Mouse (Mus musculus) heart, postnatal 25 days (tissue): ENCODE results near the gene Irs3. TPM values are rescaled to one million over a fixed set of nuclear protein-coding genes. Genes with fewer than 3 reads are reported as not detected.

ENCODE experiments used
- DNase-seq: peaks from one replicate; pipeline ENCODE4 v3.0.0; 2022; ENCODE audit warnings: low spot score
- intact Hi-C: fragments of 180-260 bp; cut with DNase I; formaldehyde crosslinking; loops from one replicate; pipeline ENCODE4 v1.15.1; 2025
- total RNA-seq, 2 experiments: library from RNA; stranded (reverse); gene quantifications; 2 replicates each; pipeline ENCODE4 v1.2.3; 2021

Gene Irs3
- total RNA-seq, 2 experiments from 2014 or later = 0.29 to 0.48 TPM

DNA sequence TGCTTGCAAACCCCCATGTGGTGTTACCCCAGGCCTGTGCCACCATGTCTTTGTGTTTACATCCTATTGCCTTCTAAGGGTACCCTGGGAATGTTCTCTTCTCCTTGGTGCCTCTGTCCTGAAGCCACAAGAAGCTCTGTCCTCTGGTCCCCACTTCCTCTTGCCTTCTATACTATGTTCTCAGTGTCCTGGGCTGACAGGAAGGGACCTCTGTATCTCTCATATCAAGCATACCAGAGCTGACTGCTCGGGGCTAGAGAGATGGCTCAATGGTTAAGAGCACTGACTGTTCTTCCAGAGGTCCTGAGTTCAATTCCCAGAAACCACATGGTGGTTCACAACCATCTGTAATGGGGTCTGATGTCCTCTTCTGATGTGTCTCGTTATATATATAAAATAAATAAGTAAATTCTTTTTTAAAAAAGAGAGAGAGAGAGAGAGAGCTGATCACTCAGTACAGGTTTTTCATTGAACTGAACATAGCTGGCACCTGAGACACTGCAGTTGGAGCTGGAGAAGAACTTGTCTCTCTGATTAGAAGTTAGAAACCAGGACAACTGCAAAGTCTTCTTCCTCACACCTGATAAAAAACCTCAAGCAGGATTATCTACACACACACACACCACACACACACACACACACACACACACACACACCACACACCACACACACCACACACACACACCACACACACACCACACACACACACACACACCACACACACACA is 47.3 kb downstream of the Irs3 start:
- intact Hi-C loops = no loop called here
- DNase-seq = no peak

DNA sequence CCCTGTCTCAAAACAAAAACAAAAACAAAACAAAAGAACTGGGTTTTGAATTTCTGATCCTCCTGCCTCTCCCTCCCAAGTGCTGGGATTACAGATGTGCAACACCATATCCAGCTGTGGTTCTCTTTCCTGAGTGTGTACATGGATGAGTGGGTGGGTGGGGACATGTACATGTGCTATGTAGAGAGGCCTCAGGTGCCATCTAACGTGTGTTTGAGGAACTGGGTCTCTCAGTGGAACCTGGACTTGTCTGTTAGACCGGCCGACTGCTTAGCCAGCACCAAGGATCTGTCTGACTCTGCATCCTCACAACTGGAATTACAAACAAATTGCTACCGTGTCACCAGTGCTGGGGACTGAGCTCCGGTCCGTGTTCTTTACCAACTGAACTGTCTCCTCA is 47.9 kb downstream of the Irs3 start:
- intact Hi-C loops = no loop called here
- no peak for DNase-seq

DNA sequence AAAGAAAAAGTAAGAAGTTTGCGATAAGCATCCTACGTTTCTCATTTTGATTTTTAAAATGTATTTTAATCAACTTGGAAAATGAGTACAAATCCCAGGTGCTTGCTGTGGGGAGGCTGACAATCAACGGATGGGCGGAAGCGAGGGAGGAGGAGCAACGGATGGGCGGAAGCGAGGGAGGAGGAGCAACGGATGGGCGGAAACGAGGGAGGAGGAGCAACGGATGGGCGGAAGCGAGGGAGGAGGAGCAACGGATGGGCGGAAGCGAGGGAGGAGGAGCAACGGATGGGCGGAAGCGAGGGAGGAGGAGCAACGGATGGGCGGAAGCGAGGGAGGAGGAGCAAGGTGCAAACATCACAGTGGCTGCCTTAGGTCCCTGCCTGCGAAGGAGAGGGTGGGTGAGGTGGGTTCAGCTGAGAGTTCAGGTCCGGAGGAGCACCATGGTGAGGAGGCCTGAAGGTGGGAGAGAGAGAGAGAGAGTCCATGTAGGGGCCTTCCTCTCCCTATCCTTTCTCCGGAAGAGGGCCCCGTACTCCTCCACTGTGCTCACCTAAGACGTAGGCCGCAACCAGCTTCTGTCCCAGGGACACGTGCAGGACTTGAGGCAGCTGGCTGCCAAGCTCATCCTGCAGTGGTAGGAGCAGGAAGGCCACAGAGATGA is 48.8 kb downstream of the Irs3 start:
- no peak for DNase-seq
- intact Hi-C loops = no loop called here

DNA sequence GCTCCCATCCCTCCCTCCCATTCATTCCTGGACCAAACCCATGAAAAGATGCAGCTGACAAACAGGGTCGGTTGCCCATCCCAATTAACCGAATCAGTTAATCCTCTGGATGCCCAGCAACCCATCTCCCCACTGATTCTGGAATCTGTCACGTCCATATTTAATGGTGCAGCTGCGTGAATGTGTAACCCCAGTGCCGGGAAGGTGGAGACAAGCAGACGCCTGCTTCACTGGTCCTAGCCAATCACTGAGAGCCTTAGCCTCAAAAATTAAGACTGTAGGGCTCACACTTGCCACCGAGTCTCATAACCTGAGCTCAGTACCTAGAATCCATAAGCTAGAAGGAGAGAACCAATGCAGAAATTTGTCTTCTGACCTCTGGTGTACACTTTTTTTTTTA is 49.6 kb downstream of the Irs3 start:
- intact Hi-C loops = no loop called here
- no peak for DNase-seq

Other genes with a start within 250 kb of the Irs3 start
- not detected for gene Zan, start 168.7 kb downstream of the Irs3 start, total RNA-seq
- 10 to 100 TPM; 14.8 to 15.3 TPM for gene Pop7, start 143.2 kb downstream of the Irs3 start, total RNA-seq
- gene Gigyf1, start 127.2 kb downstream of the Irs3 start, total RNA-seq = 10 to 100 TPM; 28.6 to 29.1 TPM
- gene Epo, start 112.5 kb downstream of the Irs3 start, total RNA-seq = not detected
- gene Gnb2, start 112.2 kb downstream of the Irs3 start, total RNA-seq = 100 to 1,000 TPM; 245 to 246 TPM
- gene Actl6b, start 92.2 kb downstream of the Irs3 start, total RNA-seq = not detected
- gene Tfr2, start 75.9 kb downstream of the Irs3 start, total RNA-seq = under 1 TPM in 1 of 2 experiments, not detected in 1; 0.08 TPM
- 10 to 100 TPM; 16.2 to 17.5 TPM for gene Mospd3, start 44.7 kb downstream of the Irs3 start, total RNA-seq
- gene Pcolce, start 31.9 kb downstream of the Irs3 start, total RNA-seq = 10 to 100 TPM; 66.9 to 71.3 TPM
- gene Fbxo24, start 16.7 kb downstream of the Irs3 start, total RNA-seq = under 1 TPM; 0.11 to 0.36 TPM
- 10 to 100 TPM; 17.6 to 18.2 TPM for gene Lrch4, start 16.6 kb downstream of the Irs3 start, total RNA-seq
- 1 to 10 TPM; 3.2 to 4.5 TPM for gene Gm20605, start 16.5 kb downstream of the Irs3 start, total RNA-seq
- 1 to 10 TPM; 3.0 to 3.9 TPM for gene Sap25, start 4.4 kb downstream of the Irs3 start, total RNA-seq
- 10 to 100 TPM; 11.8 to 13.3 TPM for gene Agfg2, start 39.0 kb upstream of the Irs3 start, total RNA-seq
- gene Nyap1, start 95.9 kb upstream of the Irs3 start, total RNA-seq = under 1 TPM; 0.98 to 0.99 TPM
- gene Tsc22d4, start 100.0 kb upstream of the Irs3 start, total RNA-seq = 100 to 1,000 TPM; 282 to 288 TPM
- gene Ppp1r35, start 133.1 kb upstream of the Irs3 start, total RNA-seq = 10 to 100 TPM; 11.1 to 13.4 TPM
- gene Mepce, start 141.9 kb upstream of the Irs3 start, total RNA-seq = 10 to 100 TPM; 20.6 to 29.3 TPM
- gene Zcwpw1, start 142.1 kb upstream of the Irs3 start, total RNA-seq = under 1 TPM; 0.57 to 0.89 TPM
- 1 to 10 TPM; 1.7 to 1.9 TPM for gene Pilra, start 190.6 kb upstream of the Irs3 start, total RNA-seq
- under 1 TPM; 0.61 to 0.83 TPM for gene Pilrb1, start 212.4 kb upstream of the Irs3 start, total RNA-seq
- under 1 TPM in 1 of 2 experiments, not detected in 1; 0.81 TPM for gene Pilrb2, start 226.1 kb upstream of the Irs3 start, total RNA-seq